Mouse (Mus musculus): ENCODE measurements around the gene Map4. TPM values are rescaled to one million over a fixed set of nuclear protein-coding genes. Genes with fewer than 3 reads are reported as not detected.
A peak's percentile ranks its signal among the peaks of the same experiment; 100 is the strongest.
"Not testable (repeated sequence)": the region's sequence is repeated elsewhere in the genome, so short reads cannot be mapped to it uniquely, and the experiment has no call there.

Map4 gene
- total RNA-seq, 2 experiments from 2014 or later, result 376 to 378 TPM

GRCm38 (mm10) chr9:110051184-110051583 is 119.9 kb downstream of the Map4 start:
- intact Hi-C loops (cut with DNase I), result loop anchor here (5.0 kb wide), 2 partner anchors 64 to 119 kb away; partner anchors contain the start of gene Map4

DNA sequence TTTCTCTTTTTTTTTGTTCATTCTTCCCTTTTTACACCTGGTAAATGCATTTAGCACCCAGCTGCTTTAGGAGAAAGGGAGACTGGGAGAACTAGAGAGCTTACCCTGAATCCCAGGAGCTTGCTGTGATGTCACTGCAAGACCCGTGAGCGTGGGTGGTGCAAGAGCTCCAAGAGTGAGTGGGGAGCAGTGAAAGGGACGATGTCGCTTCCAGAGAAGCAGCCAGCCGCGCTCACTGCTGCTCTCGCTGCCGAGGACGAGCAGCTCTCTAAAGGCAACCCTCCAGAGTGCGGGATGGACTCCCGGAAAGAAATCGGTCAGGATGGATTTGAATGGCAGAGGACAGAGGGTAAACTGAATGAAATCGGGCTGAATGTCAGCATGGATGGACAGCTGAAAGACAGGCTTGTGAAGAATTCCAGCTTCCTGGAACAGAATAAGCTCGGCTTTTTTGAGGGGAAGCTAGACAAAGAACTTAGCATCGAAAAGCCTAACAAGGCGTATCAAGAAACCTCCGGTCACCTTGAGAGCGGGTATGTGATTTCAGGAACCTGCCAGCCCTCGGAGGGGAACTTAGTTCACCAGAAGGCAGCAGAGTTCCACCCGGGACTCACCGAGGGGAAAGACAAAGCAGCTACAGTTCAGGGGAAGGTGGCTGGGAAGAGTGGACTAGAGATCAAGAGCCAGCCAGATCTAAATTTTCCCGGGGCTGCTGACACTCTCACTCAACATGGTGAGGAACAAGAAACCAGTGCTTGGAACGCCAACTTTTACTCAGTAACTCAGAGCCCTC is 120.8 kb downstream of the Map4 start:
- DNase-seq (ENCODE audit: low spot score in 2 of 2), result peak; percentile 82 to 93
- intact Hi-C loops (cut with DNase I), result loop anchor here (5.0 kb wide), 2 partner anchors 65 to 120 kb away; partner anchors contain the start of gene Map4

More at GRCm38 (mm10) chr9:110051184-110051583, 119.9 kb downstream of the Map4 start:
- DNase-seq (ENCODE audit: low spot score in 2 of 2), result no peak

GRCm38 (mm10) chr9:110052951-110053304 is 121.7 kb downstream of the Map4 start:
- no peak for DNase-seq (ENCODE audit: low spot score in 2 of 2)
- intact Hi-C loops (cut with DNase I), result loop anchor here (5.0 kb wide), 2 partner anchors 66 to 121 kb away; partner anchors contain the start of gene Map4

DNA sequence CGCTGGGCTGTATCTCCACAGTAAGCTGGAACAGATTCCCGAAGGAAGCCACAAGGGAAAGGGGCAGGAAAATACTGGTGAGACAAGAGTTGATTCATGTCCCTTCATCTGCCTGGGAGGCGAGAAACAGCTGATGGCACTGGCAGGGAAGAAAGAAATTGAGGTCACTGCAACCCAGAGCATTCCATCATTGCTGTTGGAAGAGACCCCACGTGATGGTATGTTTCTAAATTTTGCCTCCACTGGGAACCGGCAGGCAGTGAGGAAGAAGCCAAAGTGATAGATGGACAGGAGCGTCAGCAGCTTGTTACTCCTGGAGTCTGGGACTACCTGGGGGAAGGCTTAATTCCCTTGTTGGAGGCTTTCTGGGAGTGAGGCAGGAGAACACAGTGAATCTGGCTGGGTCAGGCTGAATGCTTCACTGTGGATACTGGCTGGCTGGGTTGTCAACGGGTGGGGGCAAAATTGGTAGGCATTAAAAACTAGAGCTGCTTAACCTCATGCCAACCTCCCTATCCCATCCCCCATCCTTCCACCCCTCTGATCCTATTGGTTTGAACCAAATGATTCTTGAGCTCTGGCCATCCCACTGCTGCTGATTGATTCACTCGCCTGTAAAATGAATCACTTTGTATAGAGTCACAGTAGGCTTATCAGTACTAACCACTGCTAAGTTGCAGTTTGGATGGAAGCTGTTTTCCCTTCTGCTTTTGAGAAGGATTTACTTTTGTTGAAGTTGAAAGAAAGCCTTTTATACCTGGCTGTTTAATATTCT is 122.2 kb downstream of the Map4 start:
- peak; percentile 54 to 79 for DNase-seq (ENCODE audit: low spot score in 2 of 2)
- intact Hi-C loops (cut with DNase I), result loop anchor here (5.0 kb wide), 2 partner anchors 66 to 121 kb away; partner anchors contain the start of gene Map4

DNA sequence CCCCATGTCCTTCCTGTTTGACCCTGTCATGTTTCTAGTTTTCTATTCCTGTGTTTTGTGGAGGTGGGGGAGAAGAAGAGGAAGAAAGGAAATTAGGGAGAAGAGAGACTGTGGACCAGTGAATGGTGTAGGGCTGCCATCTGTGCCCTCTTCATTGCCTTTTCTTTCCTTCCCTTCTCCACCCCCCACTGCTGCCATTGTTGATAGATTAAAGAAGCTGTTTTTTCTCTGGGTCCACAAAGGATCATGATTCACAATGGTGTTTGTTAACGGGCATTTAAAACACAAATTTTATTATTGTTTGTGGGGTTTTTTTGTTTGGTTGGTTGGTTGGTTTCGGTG is 122.8 kb downstream of the Map4 start:
- DNase-seq (ENCODE audit: low spot score in 2 of 2), result no peak
- intact Hi-C loops (cut with DNase I), result loop anchor here (5.0 kb wide), 2 partner anchors 67 to 122 kb away; partner anchors contain the start of gene Map4

- DNase-seq (ENCODE audit: low spot score in 2 of 2), result no peak
- intact Hi-C loops (cut with DNase I), result loop anchor here (5.0 kb wide), 2 partner anchors 67 to 122 kb away; partner anchors contain the start of gene Map4
Observed at GRCm38 (mm10) chr9:110054781-110055180, 123.5 kb downstream of the Map4 start.

- intact Hi-C loops (cut with DNase I), result no loop called here
- no peak for DNase-seq (ENCODE audit: low spot score in 2 of 2)
Observed at GRCm38 (mm10) chr9:110057200-110057599, 125.9 kb downstream of the Map4 start.

DNA sequence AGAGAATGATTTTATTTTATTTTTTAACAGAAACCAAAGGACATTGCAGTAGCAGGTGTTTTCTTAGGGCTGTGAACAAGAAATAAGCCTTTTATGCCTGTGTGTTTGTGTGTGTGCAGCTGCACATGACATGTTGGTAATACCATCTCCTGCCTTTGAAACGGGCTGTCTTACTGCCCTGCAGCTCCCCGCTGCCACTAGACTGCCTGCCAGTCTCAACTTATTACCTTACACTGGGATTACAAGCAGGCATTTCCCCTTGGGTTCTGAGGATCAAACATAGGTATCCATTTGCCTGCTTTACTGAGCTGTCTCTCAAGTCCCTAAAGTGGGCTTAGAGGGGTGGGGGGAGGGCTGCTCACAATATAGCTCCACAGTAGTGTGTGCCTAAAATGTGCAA is 129.5 kb downstream of the Map4 start:
- intact Hi-C loops (cut with DNase I), result no loop called here
- DNase-seq (ENCODE audit: low spot score in 2 of 2), result no peak

GRCm38 (mm10) chr9:110062405-110062804 is 131.1 kb downstream of the Map4 start:
- intact Hi-C loops (cut with DNase I), result no loop called here
- DNase-seq (ENCODE audit: low spot score in 2 of 2), result no peak

- no peak for DNase-seq (ENCODE audit: low spot score in 2 of 2)
- intact Hi-C loops (cut with DNase I), result no loop called here
Observed at GRCm38 (mm10) chr9:110062861-110063260, 131.6 kb downstream of the Map4 start.

DNA sequence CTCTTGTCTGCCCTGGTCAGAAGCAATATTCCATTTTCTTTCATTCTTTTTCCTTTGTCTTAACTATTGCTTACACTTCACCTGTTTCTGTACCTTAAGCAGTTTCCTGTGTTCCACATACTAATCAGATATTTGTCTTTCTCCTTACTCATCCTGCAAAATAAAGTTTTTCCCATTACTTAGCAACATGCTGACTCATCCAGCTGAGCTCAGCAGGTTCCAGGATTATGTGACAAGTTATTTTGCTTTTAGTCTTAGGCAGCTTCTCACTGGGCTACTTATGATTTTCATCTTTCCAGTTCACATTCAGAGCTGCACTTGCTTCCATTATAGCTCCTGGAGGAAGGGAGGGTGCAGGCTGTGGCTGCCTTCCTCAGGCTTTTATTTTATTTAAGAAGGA is 133.4 kb downstream of the Map4 start:
- intact Hi-C loops (cut with DNase I), result no loop called here
- DNase-seq (ENCODE audit: low spot score in 2 of 2), result no peak

DNA sequence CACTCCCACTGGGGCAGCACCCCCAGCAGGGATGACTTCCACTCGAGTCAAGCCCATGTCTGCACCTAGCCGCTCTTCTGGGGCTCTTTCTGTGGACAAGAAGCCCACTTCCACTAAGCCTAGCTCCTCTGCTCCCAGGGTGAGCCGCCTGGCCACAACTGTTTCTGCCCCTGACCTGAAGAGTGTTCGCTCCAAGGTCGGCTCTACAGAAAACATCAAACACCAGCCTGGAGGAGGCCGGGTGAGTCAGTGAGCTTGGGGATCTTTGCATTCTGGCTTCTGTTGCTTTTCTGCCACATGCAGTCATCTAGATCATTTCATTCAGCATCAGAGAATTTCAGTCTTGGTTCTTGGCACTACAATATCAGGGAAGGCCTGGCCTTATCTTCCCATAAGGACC is 137.5 kb downstream of the Map4 start:
- DNase-seq (ENCODE audit: low spot score in 2 of 2), result no peak
- intact Hi-C loops (cut with DNase I), result no loop called here

GRCm38 (mm10) chr9:110070358-110070757 is 139.1 kb downstream of the Map4 start:
- no peak for DNase-seq (ENCODE audit: low spot score in 2 of 2)
- intact Hi-C loops (cut with DNase I), result loop anchor here (2.0 to 5.0 kb wide), 2 partner anchors 83 to 178 kb away; no protein-coding TSS in a partner anchor

- intact Hi-C loops (cut with DNase I), result loop anchor here (2.0 to 5.0 kb wide), 2 partner anchors 84 to 178 kb away; no protein-coding TSS in a partner anchor
- no peak for DNase-seq (ENCODE audit: low spot score in 2 of 2)
Observed at GRCm38 (mm10) chr9:110071011-110071410, 139.8 kb downstream of the Map4 start.

GRCm38 (mm10) chr9:110071843-110072242 is 140.6 kb downstream of the Map4 start:
- intact Hi-C loops (cut with DNase I), result loop anchor here (2.0 to 5.0 kb wide), 2 partner anchors 85 to 179 kb away; no protein-coding TSS in a partner anchor
- peak; percentile 88 to 89 for DNase-seq (ENCODE audit: low spot score in 2 of 2)

DNA sequence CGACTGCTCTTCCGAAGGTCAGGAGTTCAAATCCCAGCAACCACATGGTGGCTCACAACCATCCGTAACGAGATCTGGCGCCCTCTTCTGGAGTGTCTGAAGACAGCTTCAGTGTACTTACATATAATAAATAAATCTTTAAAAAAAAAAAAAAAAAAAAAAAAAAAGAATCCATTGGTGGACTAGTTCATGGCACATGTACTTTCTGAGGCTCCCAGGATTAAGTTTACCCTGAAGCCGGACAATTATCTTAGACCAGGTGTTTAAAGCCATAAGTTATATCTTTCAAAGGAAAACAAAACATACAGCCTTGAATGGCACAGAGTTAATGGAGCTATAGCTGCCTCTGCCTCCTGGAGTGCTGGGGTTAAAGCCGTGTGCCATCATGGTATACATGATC is 145.2 kb downstream of the Map4 start:
- intact Hi-C loops (cut with DNase I); DNase-seq (ENCODE audit: low spot score in 2 of 2): not testable (repeated sequence)

GRCm38 (mm10) chr9:110081066-110081465 is 149.8 kb downstream of the Map4 start:
- intact Hi-C loops (cut with DNase I), result no loop called here
- no peak for DNase-seq (ENCODE audit: low spot score in 2 of 2)

GRCm38 (mm10) chr9:110084201-110084964 is 153.1 kb downstream of the Map4 start:
- intact Hi-C loops (cut with DNase I), result no loop called here
- peak in 1 of 2 experiments; percentile 51 for DNase-seq (ENCODE audit: low spot score in 2 of 2)

- no peak for DNase-seq (ENCODE audit: low spot score in 2 of 2)
- intact Hi-C loops (cut with DNase I), result no loop called here
Observed at GRCm38 (mm10) chr9:110085693-110086092, 154.4 kb downstream of the Map4 start.
